Mouse (Mus musculus) limb, embryonic 13.5 days (tissue): ENCODE measurements around the gene Ceacam12. TPM values are rescaled to one million over a fixed set of nuclear protein-coding genes. Genes with fewer than 3 reads are reported as not detected.
"Not testable (repeated sequence)": the region's sequence is repeated elsewhere in the genome, so short reads cannot be mapped to it uniquely, and the experiment has no call there.

Experiments
- ATAC-seq: fragments of 200-750 bp; cut with Nextera tagmentation; 2 replicates; pipeline ENCODE4 v1.8.0; 2017; ENCODE audit warnings: low read depth, moderate number of reproducible peaks, moderate TSS enrichment; ENCODE audit not compliant: low FRiP score
- H3K27ac ChIP-seq: fragments of 300-500 bp; sonication (generic); 2 replicates; pipeline ENCODE4 v1.5.1; 2015; ENCODE audit warnings: inconsistent platforms, mild to moderate bottlenecking, moderate library complexity
- H3K27me3 ChIP-seq: fragments of 300-500 bp; sonication (generic); 2 replicates; pipeline ENCODE4 v1.6.1; 2015; ENCODE audit warnings: mild to moderate bottlenecking, inconsistent platforms
- H3K36me3 ChIP-seq: fragments of 300-500 bp; sonication (generic); 2 replicates; pipeline ENCODE4 v1.6.1; 2015; ENCODE audit warnings: inconsistent platforms, mild to moderate bottlenecking, moderate library complexity
- H3K4me1 ChIP-seq: fragments of 300-500 bp; sonication (generic); 2 replicates; pipeline ENCODE4 v1.6.1; 2015; ENCODE audit warnings: inconsistent platforms
- H3K4me2 ChIP-seq: fragments of 300-500 bp; sonication (generic); replicated peaks from 2 replicates; pipeline ENCODE4 v1.6.1; 2015; ENCODE audit warnings: inconsistent platforms, mild to moderate bottlenecking, moderate library complexity
- H3K4me3 ChIP-seq: fragments of 300-500 bp; sonication (generic); 2 replicates; pipeline ENCODE4 v1.5.1; 2015; ENCODE audit warnings: moderate library complexity, mild to moderate bottlenecking, inconsistent platforms
- H3K9ac ChIP-seq: fragments of 300-500 bp; sonication (generic); 2 replicates; pipeline ENCODE4 v1.6.1; 2015; ENCODE audit warnings: mild to moderate bottlenecking, inconsistent platforms
- H3K9me3 ChIP-seq: fragments of 300-500 bp; sonication (generic); 2 replicates; pipeline ENCODE4 v1.6.1; 2016; ENCODE audit warnings: inconsistent platforms
- WGBS: fragments of 180-500 bp; shearing (Covaris S2); methylation state at CpG from one replicate; pipeline ENCODE4 v1.1.7; 2015; 5-methylcytosine and 5-hydroxymethylcytosine counted together
- microRNA-seq: library from miRNA; unstranded; fragments of <30 nt; microRNA quantifications from one replicate; pipeline ENCODE4, GENCODE M21; 2016
- polyA plus RNA-seq: library from polyadenylated mRNA; unstranded; fragments of >200 nt; fragmentation: Nextera tagmentation; extraction: Ambion mirVana; gene quantifications from 2 replicates; pipeline ENCODE4 v1.2.1, GENCODE M21; 2015

The Ceacam12 gene
- polyA plus RNA-seq = not detected in 2 replicates

GRCm38 (mm10) chr7:18065629-18066028 is at the start of gene Ceacam12:
Gene Ceacam12 (plus strand): TSS chr7:18065929.
- Histone ChIP-seq H3K9me3 (peaks cover 55% of the 10 kb centered on the region), H3K27me3 (no peaks in the 10 kb centered on the region), H3K36me3 (no peaks in the 10 kb centered on the region), H3K4me1 (no peaks in the 10 kb centered on the region), H3K27ac (no peak within 1 kb of the TSS), H3K4me3 (no peak within 1 kb of the TSS), H3K9ac (no peak within 1 kb of the TSS), H3K4me2 (no peak within 1 kb of the TSS)
- no peak for ATAC-seq
- 83% methylated on average over 1 of the region's 1 CpGs for WGBS

GRCm38 (mm10) chr7:18073821-18074220 is 8.1 kb downstream of the Ceacam12 start:
- not testable (repeated sequence) for H3K4me3 ChIP-seq, H3K27me3 ChIP-seq, H3K36me3 ChIP-seq, H3K27ac ChIP-seq, H3K4me2 ChIP-seq, ATAC-seq, H3K9ac ChIP-seq, H3K4me1 ChIP-seq
- H3K9me3 ChIP-seq = peaks cover 34% of the 10 kb centered on the region
- 70% methylated on average over 1 of the region's 1 CpGs for WGBS

GRCm38 (mm10) chr7:18100785-18101184 is 35.1 kb downstream of the Ceacam12 start:
- H3K4me1 ChIP-seq = no peaks in the 10 kb centered on the region
- H3K4me3 ChIP-seq = no peak overlapping the region
- no peak overlapping the region for H3K4me2 ChIP-seq
- H3K9me3 ChIP-seq = peaks cover 42% of the 10 kb centered on the region
- H3K27me3 ChIP-seq = no peaks in the 10 kb centered on the region
- no peaks in the 10 kb centered on the region for H3K36me3 ChIP-seq
- 40% methylated on average over 2 of the region's 2 CpGs for WGBS
- no peak overlapping the region for H3K9ac ChIP-seq
- no peak for ATAC-seq
- H3K27ac ChIP-seq = no peak overlapping the region

Small RNAs within 50 kb of the gene (microRNA-seq; reads per million reads assigned to microRNA genes)
- gene Gm22414 = not detected

Other genes with a start within 250 kb of the Ceacam12 start
- gene Gm5155, start 194.2 kb upstream of the Ceacam12 start, polyA plus RNA-seq = not detected in 2 replicates
- not detected in 2 replicates for gene Ceacam11, start 93.8 kb upstream of the Ceacam12 start, polyA plus RNA-seq
- gene Ceacam13, start 56.0 kb upstream of the Ceacam12 start, polyA plus RNA-seq = not detected in 2 replicates
- gene Igfl3, start 110.6 kb downstream of the Ceacam12 start, polyA plus RNA-seq = not detected in 2 replicates
- gene Mill1, start 179.4 kb downstream of the Ceacam12 start, polyA plus RNA-seq = 0.19 and 0.25 TPM in 2 replicates